Mouse (Mus musculus) adrenal gland, postnatal 25 days (tissue): Measurements from ENCODE around the gene F2. TPM values are rescaled to one million over a fixed set of nuclear protein-coding genes. Genes with fewer than 3 reads are reported as not detected.

Experiments
- DNase-seq: peaks from one replicate; pipeline ENCODE4 v3.0.0; 2021; ENCODE audit warnings: mixed read lengths
- long read RNA-seq: library from polyadenylated mRNA; stranded (forward); transcript quantifications from one replicate; pipeline ENCODE4 v2.0.0, GENCODE M21; 2021
- total RNA-seq: library from RNA; stranded (reverse); gene quantifications from 2 replicates; pipeline ENCODE4 v1.2.3, GENCODE M21; 2021

Gene F2
- total RNA-seq = 0.15 and 13.7 TPM in 2 replicates
- long read RNA-seq, transcript F2-201 (14 exons, 1,988 nt) = major isoform, 1,469 of 1,685 reads
- long read RNA-seq, partial matches to known transcripts = 162 of 1,685 reads
- long read RNA-seq, other reads (novel, unspliced or antisense) = 53 of 1,685 reads

GRCm38 (mm10) chr2:91636229-91636628 lies at the start of gene F2:
Gene F2, minus strand, starts transcription at chr2:91636414.
- no peak for DNase-seq

- no peak for DNase-seq
These were observed 47.7 kb upstream of the F2 start for GRCm38 (mm10) chr2:91683919-91684318.

DNA sequence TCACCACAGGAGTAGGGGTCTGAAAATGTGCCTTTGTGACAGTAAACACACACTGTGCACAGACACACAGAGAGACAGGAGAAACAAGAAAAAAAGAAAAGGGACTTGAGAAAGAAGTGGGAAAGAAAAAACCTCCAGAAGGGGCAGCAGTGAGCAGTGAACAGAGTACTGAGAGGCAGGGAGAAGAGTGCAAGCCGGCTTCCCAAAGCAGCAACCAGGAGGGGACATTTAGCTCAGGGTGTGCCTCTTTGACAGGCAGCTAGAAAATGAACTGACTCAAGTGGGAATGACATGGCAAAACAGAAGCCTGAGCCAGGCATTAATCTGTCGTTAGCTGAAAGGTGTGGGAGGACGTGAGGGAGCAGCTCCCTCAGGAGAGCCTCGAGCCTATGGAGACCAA lies 46.6 kb upstream of the F2 start:
- no peak for DNase-seq

DNA sequence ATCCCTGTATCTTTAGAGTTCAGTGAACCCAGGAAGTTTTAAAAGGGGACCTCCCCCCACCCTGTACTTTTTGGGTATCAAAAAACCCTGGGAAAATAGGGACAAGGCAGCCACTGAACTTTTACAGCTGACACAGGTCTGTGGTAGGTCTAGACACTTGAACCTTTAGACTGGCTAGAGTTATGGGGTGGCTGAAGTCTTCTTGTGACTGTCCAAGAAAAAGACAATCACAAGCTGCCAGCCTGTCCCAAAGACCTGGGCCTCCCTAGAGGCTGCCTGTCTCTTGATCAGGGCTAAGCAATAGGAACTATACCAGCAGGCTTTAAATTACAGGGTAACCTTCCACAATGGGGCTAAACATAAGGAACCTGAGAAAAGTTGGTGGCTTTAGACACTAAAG lies 40.7 kb upstream of the F2 start:
- no peak for DNase-seq

DNA sequence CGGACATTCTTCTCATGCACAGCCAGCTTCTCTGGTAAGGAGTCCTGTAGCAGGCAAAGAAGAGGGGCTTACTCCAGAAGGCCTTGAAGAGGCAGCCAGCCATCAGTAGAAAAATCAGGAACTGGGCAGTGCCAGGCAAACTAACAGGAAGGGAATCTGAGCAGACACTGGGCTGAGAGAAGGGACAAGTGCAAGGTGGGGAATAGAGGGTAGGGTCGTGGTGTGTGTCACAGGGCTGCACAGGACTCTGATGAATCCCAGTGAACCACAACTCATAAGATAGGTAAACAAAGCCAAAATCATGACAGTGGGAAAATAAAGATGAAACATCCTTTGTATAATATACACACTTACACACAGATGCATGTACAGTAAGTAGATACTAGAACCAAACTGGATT lies 40.2 kb upstream of the F2 start:
- no peak for DNase-seq

DNA sequence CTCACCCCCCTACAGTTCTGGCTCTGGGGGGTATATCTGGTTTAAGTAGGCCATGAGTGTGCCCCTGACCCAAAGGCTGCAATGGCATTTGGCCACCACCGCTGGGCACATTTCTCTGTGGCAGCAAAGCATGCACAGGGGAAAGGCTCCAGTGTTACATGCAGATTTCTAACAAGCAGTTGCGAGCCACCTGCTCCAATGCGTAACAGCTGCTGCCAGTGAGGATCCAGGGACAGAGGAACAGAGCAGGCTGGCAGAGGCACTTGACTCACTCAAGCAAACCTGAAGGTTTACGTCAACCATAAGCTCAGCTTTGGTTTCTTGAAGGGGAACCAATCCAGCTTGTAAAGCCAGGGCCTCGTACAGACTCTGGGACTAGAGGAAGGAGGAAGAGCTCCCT lies 38.7 kb upstream of the F2 start:
- DNase-seq = no peak

- DNase-seq = no peak
These were observed 37.4 kb upstream of the F2 start for GRCm38 (mm10) chr2:91673587-91673986.

- DNase-seq = no peak
These were observed 33.8 kb upstream of the F2 start for GRCm38 (mm10) chr2:91670038-91670437.

GRCm38 (mm10) chr2:91669326-91669725 lies 33.1 kb upstream of the F2 start:
- DNase-seq = no peak

- no peak for DNase-seq
These were observed 31.5 kb upstream of the F2 start for GRCm38 (mm10) chr2:91667747-91668146.

DNA sequence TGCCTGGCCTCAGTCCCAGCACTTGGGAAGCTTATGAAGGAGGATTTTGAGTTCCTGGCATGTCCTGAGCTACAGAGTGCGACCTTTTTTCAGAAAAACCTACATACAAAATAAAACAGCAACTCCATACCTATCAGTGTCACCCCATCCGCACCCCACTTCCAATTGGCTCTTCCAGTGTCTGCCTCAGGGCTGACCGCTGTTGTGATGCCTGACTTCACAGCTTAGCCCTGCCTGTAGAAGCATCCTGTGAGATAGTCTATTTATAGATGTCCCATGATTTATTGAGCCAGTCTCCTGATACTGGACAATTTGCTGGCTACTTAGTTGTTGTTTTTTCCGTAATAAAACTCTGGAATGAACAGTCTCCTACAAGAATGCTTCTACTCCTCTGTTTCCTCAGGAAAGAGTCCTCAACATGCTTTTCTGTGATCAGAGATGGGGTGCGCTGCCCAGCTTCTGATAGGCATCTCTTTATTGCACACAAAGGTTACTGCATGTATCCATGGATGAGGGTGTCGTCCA lies 30.2 kb upstream of the F2 start:
- DNase-seq = no peak

DNA sequence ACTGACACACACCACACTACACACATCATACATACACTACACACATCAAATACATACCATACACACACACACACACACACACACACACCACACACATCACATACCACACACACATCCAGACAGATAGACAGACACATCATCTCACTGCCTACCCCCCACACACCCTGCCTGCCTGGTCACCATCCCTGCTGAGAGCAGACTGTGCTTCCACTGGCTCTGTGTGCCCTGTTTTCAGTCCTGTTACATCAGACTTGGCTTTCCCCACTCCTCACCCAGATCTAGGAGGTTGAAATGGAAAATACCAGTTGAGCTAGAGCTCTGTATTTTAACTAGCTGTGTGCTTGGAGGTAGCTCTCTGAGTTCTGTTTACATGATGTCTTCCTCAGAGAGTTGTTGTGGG lies 28.6 kb upstream of the F2 start:
- DNase-seq = no peak

- no peak for DNase-seq
These were observed 24.8 kb upstream of the F2 start for GRCm38 (mm10) chr2:91660981-91661380.

GRCm38 (mm10) chr2:91659657-91660056 lies 23.4 kb upstream of the F2 start:
- DNase-seq = no peak

DNA sequence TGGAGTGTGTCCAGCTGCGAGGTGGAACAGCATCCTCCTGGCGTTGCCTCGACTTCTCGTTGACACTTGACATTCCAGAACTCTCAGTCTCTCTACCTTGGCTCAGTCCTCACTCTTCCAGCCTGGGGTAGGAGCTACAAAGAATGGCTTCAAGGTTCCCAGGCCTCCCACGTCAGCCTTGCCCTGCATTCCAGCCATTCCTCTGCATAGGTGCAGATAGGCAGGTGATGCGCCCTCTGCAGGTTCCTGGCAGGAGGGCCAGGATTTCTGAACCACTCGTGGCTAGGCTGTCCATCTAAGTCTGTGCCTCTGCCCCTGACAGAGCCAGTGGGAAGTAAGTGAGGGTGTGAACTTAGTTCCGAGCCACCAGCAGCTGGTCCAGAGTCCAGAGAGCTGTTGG lies 20.6 kb upstream of the F2 start:
- no peak for DNase-seq

GRCm38 (mm10) chr2:91655827-91656226 lies 19.6 kb upstream of the F2 start:
- DNase-seq = no peak

DNA sequence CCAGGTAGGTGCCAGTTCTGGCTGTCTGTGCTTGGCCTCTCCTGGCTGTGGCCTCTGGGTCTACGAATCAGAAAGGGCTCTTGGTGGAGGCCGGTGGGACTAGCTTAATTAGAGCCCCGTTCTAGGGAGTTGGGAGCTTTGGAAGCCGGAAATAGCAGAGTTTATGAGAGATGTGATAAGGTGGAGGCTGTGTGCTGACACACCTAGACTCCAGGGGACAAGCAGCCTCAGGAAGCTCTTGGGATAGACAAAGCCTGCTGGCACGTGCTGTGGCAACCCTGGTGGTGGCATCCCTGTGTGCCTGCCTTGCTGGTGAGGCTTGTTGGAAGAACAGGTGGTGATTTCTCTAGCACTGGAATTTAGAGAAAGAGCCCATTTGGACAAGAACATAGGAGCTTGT lies 19.2 kb upstream of the F2 start:
- DNase-seq = no peak

- DNase-seq = no peak
These were observed 16.6 kb upstream of the F2 start for GRCm38 (mm10) chr2:91652863-91653262.

- DNase-seq = no peak
These were observed 15.4 kb upstream of the F2 start for GRCm38 (mm10) chr2:91651458-91652258.

DNA sequence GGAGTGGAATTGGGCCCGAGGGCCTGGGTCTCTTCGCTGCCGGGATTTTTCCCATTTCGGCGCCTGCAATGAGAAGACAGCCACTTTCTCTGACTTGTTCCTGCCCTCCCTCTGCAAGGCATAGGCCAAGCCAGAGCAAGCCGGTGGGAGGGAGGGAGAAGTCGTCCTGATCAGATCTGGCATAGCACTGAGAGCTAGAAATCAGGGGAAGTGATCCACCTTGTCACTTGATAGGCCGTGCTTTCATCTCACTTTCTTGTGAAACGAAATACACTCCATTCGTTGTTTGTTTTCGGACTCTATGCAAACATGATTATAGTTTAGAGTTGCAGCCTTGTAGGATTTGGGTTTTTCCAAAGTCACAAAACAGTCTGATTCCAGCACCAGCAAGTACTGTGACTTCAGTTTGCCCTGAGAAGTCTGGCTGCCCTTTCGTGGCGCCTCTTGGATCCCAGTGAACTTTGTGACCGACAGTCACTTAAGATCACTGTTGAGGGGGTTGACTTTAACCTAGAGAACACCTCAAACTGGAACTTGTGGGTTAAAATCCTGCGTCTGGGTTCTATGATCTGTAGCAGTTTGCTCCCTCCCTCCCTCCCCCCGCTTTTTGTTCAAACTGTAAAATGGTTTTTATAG lies 14.3 kb upstream of the F2 start:
- no peak for DNase-seq

DNA sequence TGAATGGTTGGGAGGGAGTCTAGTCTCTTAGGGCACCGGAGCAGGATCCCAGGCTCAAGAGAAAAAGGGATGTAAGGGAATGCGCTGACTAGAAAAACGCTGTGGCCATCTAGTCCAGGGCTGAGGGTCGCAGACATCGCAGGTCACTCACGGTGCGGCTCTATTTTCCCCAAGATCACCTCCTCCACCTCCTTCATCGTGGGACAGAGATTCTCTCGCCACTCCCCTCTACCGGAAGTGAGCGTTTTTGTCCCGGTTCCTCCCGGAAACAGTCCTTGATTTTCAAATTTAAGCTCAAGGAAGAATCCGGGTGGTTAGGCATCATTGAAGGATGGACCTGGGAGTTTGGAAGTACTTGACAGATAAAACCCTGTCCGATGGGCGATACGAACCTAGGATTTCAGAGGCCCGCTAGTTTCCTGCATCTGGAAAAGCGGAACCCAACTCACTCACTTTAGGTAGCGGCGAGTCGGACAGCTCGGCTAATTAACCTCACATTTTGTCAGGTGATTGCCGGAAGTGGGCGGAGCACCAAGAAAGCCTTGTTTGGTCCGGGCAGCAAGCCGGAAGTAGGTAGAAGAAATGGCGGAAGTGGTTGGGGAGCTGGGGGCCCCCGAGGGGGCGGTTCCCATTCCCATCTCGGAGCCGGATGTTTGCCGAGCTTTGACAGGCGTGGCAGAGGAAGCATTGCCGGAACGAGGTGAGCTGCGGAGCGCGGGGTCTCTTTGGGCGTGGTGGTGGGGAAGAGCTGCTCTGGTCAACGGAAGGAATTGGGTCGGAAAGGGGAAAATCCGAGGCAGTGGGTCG lies 13.5 kb upstream of the F2 start, which contains the start of the genes Zfp408 and Arhgap1:
Gene Zfp408, minus strand, starts transcription at position 239 of the 807 bp plus-strand sequence.
Gene Arhgap1, plus strand, starts transcription at position 308 of the 807 bp plus-strand sequence.
- DNase-seq = peak; percentile 94

DNA sequence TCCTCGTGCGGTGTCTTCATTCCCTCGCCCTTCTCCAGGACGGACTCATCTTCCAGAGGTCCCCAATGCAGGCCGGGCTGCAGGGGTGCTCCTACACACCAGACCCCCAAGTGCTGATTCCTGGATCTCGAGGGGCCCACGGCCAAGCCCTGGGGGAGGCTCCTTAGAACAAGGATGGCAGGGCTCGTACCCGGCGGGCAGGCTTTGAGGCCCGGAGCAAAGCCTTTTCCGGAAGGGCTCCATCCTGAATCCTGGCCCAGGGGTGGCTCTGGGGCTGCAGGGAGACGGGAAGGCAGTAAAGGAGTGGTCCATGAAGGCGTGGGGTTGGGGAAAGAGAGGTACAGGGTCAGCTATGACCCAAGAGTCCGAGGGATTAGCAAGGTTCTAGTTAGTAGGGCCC lies 12.9 kb upstream of the F2 start:
- DNase-seq = no peak
